Mouse (Mus musculus): ENCODE results near the gene Abhd15.

- TF ChIP-seq CTCF (IDR thresholded peaks at IDR 0.05) (no peak), POLR2A (IDR thresholded peaks at IDR 0.05; ENCODE audit: insufficient read depth, low read depth, low read length) (no peak)
Measured at GRCm38 (mm10) chr11:77466544-77466943, 48.4 kb upstream of the Abhd15 start.

All from heart, adult 2 months (tissue).